Mouse (Mus musculus) right cerebral cortex, postnatal 10 days (tissue): ENCODE results near the gene Kcnk18.

Experiments
- DNase-seq, 2 experiments: peaks; one replicate each; pipeline ENCODE4 v3.0.0; 2021; ENCODE audit warnings: low spot score in 2 of 2

Kcnk18 gene

DNA sequence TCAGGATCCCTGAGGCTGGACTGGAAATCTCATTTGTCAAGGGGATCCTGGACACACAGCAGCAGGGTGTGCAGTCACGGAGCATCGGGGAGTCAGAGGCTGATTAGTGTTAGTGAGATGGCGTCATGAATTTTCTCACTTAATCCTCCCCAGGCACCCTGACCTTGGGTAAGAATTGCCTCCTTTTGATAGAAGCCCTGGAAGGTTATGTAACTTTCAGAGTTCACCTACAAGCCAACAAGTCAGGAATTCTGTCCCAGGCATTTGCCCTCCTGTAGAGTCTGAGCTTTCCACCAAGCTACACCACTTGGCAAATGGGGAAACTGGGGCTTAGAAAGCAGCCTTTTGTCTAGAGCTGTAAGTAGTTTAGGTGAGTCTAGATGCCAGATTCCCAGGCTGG is 2.1 kb downstream of the Kcnk18 start:
- DNase-seq = no peak

DNA sequence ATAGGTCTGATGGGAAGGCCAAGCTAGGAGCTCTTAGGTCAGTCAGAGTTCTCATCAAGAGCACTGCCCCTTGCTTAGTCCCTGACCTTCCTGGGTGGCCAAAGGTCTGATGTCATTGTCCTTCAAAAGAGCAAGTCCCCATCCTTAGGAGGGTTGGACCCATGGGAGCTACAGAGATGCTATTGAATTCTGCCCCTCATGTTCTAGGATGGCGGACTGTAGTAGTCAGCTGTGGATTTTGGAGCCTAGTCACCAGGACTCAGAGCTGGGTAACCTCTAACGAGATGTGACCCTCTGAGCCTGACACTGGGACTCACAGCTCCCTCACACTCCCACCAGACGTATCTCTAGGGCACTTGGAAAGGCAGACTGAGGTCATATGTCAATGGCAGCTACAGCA is 9.4 kb downstream of the Kcnk18 start:
- DNase-seq = no peak

DNA sequence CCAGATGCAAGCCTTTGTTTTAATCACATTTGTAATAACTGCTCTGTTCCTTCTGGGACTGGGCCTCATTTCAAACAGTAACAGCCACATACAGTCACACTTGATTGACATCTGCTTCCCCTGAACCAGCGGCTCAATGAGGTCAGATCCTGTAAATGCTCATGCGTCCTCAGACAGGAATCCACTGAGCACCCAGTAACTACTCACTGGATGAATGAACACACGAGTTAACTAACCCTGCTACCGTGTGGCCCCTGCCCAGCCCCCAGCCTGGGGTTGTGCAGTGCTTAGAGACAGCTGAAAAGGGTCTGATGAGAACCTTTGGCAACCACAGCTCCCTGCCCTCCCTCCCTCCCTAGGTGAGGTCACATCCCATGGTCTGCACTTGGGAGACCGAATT is 13.8 kb downstream of the Kcnk18 start:
- DNase-seq = no peak

DNA sequence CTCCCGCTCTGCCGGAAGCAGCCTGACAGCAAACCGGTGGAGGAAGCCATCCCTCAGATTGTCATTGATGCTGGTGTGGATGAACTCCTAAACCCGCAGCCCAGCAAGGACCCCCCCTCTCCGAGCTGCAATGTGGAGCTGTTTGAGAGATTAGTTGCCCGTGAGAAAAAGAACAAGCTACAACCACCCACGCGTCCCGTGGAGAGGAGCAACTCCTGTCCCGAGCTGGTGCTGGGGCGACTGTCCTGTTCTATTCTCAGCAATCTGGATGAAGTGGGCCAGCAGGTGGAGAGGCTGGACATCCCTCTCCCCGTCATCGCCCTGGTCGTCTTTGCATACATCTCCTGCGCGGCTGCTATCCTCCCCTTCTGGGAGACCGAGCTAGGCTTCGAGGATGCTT is 16.0 kb downstream of the Kcnk18 start:
- no peak for DNase-seq

DNA sequence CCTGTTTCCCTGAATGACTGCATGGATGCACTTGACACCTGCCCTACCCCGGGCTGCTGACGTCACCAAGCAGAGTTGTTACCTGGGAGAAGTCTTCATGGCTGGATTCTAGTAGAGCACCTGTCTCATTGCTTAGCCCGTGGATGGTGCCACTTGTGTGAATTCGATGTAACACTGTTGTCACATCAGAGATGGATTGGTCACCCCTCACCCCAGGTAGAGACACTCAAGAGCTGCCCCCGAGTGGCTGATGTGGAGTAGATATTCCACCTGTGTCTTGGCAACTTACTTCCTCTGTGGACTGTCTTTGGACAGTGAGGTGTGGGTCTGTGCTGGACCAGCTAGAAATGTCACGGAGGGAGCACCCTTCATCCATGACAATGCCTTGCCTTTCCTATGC is 17.0 kb downstream of the Kcnk18 start:
- DNase-seq = no peak

DNA sequence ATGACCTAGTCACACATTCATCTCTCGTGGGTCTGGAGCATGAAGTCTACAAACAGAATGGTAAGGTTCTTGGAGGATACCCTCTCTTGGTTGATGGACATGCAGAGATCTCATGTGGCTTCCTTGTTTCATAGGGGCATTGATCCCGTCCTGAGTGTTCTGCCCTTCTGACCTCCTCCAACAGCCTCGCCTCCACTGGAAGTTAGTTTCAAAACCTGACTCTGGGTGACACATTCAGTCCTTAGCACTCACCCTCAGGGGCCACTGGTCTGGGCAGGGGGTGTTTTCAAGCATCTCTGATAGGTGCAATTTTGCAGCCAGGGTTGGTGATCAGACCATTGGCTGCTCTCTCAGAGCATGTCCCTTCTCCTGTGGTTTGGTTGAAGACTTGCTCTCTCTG is 19.6 kb downstream of the Kcnk18 start:
- no peak for DNase-seq

DNA sequence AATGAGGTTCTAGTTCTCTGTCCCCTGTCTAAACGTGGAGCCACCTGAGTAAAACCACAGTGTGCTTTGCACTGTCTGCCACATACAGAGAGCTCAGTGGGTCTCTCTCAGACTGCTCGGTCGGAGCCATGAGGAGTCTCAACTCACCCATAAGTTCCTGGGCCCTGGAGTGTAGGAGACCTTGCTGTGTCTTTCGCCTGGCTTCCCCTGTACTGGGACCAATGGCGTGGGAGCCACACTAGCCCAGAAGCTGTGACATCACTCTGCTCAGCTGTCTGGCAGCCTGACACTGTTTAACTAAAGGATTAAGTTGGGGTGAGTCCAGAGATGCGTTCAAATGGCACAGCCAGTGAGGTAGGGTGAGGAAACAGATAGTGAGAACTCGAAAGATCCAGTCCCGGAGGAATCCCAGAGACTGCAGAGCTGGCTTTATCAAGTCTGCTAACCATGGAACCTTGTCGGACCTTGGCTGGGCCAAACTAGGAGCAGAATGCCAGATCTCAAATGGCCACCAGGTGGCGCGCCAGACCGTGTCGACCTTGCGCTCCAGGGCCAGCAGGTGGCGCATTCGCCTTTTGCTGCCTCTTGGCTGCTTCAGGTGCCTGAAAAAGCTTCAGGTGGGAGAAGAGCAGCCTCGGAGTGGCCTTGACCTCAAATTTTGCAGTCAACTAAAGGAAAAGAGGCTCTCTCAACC is 20.3 kb downstream of the Kcnk18 start:
- DNase-seq = peak; percentile 79 to 87

DNA sequence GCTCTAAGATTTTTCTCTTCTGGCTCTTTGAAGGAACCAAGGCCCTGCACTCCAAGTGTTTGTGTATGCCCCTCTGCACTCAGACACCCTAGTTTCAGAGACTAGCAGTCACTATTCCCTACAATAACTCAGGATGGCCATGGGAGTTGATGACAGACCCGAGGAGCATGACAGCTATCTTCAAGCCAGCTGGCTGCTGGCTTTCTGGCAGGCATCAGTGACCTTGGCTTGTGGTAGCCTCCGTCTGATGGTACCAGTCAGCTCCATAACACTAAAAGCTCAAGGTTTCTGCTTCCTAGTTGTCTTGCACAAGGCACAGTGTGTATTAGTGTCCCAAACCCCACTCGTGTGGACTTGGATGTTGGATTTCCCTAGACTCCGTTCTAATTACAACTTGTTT is 23.0 kb downstream of the Kcnk18 start:
- DNase-seq = no peak

DNA sequence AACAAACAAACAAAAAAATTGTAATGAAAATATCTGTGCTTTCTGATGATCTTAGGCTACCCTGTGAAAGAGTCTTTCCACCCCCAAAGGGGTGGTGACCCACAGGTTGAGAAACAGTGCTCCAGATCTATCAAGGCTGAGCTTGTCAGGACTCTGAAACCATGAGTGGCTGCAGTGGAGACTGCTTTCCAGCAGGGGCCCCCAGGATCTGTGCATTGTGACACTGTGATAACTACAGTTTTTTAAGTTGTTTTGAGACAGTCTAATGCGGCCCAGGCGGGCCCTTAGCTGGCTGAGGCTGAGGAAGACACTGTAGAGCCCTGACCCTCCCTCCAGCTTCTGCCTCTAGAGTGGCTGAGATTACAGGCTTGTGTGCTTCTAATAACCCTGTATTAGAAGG is 24.0 kb downstream of the Kcnk18 start:
- DNase-seq = no peak

DNA sequence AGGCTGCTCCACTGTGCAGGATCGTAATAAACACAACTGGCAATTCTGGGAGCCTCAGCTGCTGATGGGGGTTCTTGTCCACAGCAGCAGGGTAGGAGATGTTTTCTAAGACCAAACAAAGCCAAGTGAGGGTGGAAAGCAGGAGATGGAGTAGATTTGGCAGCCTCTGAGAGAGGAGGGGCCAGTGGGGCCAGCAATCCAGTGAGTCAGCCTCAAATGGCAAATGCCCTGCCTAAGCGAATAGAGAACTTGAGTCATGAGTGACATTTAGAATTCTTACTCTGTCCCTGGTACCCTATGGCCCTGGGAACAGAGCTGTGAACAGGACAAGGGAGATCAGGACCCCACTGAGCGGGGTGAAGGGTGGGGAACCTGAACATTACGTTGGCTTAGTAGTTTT is 29.1 kb downstream of the Kcnk18 start:
- no peak for DNase-seq

DNA sequence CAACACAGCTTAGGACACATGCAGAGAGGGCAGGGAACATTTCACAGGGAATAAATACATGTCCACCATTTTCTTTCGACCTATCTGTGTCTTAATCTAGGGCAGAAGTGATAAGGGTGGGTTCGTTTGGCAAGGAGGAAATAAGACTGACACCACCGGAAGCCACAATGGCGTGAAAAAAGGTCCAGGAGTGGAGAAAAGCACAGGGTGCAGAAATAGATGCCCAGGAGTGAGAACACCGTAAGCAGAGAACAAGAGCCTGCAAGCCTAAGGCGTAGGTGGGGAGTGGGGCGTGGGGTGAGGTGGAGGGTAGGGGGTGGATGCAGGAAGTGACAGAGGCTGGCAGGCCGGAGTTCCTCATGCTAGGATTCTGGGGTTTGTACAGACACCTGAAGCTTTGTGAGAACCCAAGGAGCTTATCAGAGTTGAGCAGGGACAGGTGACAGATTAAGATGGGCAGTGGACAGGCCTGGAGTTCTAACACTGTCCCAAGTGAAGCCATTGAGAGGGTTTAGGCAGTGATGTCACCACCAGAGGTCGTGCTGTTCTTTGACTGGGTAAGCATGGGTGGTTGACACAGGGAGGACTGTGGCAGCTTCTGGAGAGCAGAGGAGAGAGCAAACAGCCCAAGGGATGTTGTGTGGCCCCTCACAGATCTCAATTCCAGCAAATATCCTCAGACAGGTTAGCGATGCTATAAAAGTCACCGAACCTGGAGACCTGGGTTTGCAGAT is 29.7 kb downstream of the Kcnk18 start:
- DNase-seq = no peak

DNA sequence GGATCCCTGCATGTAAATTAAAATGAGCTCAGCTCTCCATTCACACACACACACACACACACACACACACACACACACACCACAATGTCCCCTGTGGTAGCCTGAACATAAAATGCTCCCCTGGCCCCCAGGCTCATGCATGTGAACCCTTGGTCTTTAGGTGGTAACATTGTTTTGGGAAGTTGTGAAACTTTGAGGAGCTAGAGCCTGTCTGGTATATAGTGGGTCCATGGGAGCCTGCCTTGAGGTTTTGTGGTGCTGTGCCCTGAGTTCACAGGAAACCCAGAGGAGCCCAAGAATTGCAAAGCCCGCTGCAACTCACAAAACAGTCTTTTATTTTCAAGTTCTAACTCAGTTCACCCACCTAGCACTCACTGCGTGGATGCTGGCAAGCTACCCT is 33.6 kb downstream of the Kcnk18 start:
- DNase-seq = no peak

DNA sequence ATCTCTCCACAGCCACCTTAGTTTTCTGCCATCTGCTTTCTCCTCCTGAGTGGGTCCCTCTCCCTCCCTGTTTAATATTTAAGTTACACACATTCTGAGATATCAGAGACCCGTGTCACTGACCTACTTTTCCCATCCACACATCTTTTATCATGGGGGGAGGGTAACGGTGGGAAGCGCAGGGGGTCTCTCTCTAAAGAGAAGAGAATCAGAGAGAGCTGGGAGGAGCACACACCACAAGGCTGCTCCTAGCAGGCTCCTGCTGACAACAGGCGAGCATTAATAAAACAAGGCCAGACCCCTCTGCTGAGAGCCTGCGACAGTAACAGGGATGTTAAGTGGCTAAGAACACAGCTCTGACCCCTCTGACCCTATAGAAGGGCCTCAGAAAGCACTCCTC is 40.6 kb downstream of the Kcnk18 start:
- no peak for DNase-seq

DNA sequence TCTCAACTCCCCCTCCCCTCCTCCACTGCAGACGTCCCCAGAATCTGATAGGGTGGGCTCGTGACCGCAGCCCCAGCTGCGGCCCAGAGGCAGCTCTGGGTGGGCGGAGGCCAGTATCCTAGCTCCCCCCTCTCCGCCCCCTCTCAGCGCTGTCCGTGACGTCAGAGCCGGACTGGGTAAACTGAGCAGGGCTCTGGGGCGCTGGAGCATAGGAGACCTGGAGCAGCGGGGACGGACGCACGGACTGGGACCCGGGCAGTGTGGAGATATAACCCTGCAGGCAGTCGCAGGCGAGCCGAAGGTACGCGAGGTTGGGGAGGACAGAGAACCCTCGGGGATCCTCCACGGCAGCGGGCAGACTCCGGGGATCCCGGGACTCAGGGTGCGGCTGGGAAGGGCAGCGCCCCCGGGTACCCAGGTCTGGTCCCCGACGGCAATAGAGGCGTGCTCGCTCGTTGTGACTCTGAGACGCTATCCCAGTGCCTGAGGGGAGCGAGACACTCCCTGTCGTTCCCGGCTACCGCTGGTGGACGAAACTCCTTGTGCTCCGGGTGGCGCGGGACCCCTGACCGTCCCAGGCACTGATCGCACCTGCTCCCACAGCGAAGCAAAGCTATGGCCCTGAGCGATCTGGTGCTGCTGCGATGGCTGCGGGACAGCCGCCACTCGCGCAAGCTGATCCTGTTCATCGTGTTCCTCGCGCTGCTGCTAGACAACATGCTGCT is 41.9 kb downstream of the Kcnk18 start, which contains the start of gene Slc18a2:
Gene Slc18a2, plus strand, starts transcription at position 179 of the 725 bp plus-strand sequence.
- no peak for DNase-seq

DNA sequence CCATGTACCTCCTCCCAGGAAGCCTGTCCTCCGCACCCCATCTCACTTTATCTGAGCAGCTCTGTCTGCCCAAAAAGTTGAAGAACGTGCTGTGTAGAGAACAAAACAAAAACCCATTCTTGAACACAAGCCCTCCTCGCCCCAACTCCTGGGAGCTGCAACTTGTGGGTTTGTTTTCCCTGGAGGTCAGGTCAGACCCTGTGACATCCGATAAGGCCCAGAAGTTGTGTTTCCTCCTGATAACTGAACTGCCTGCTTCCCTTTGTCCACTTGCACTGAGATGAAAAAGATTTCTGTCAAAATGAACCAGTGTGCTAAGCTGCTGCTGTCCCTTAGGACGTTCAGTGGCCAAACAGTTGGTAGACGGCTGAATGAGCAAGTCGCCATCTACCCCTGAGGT is 42.6 kb downstream of the Kcnk18 start:
- no peak for DNase-seq

DNA sequence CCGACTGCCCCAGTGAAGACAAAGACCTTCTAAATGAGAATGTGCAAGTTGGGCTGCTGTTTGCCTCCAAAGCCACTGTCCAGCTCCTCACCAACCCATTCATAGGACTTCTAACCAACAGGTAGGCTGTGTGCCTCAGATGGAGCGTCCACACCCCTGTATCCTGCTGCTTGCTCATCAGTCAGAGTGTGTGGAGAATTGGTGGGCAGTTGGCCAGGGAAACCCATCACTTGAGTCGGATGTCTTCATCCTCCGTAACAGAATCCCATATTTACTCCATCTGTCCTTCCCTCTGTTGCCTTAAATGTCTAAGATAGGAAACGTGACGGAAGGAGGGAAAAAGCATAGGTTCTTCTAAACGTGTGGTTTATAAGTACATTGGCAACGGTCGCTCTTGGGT is 44.2 kb downstream of the Kcnk18 start:
- DNase-seq = peak; percentile 64 to 74

DNA sequence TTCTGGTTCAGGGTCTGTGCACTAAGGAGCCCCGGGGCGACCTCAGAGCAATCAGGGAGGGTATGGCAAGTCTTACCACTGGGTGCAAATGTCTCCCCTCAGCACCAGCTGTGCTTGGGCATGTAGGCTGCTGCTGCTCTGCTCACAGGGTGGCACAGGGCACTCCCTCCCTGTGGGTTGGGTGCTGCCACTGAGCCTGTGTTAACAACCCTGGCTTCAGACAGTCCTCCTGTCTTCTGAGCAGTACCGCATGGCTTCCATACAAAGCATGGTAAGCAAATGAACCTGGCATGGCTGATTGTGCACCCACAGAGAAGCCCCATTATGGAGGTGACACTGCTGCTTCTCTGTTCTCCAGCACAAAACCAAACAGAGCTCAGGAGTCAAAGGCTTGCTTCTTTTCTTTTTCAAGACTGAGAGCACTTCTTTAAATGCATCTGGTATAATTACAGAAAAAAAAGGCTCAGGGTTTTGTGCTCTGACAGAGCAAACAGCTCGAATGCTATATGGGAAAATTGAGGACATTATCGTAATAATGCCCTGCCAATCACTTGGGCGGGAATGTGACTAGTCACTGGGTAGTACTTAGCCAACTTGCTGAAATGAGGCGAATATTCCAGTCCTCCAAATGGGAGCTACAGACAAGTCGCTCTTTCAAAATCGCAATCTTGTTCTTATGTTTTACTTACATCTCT is 46.0 kb downstream of the Kcnk18 start:
- DNase-seq = no peak

DNA sequence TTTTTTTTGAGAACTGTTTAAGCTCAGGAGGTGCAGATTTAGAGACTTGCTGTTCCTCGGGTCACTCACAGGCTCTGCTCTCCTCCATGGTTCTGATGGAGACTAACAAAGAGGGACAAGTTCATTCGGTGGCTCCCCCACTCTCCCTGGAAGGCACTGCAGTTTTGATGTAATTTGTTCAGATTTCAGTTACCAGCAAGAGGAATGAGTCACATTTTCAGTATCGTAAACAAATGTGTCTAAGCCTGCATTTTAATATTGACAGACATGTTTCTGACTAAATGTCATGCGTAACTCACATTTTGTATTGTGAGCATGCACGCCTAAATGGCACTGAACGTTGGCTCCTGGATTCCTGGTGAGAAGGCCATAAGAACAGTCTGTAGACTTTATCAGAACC is 46.9 kb downstream of the Kcnk18 start:
- no peak for DNase-seq

DNA sequence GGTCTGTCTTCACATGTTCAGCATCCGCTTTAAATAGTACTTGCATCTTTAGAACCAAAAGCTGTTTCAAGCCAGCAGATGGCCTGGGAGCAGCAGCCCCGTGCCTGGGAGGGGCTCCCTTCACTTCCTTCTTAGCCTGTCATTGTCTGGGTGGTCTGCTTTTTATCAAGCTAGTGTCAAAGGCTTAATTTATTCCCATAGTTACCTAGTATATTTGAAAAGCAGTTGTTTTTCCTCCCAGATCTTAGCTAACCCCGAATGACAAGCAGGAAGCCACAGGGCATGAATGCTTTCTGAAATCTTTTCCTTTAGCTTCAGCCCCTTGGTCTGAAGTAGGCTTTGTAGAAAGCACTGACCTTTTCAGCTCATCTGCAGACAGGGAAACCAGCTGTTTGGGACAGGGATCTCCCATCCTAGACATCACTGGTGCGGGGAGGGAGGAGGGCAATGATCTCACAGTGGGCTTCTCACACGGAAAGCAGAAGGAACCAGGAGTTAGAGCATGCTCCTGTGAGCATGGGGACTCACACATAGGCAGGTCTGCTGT is 48.5 kb downstream of the Kcnk18 start:
- peak in 1 of 2 experiments; percentile 51 for DNase-seq

DNA sequence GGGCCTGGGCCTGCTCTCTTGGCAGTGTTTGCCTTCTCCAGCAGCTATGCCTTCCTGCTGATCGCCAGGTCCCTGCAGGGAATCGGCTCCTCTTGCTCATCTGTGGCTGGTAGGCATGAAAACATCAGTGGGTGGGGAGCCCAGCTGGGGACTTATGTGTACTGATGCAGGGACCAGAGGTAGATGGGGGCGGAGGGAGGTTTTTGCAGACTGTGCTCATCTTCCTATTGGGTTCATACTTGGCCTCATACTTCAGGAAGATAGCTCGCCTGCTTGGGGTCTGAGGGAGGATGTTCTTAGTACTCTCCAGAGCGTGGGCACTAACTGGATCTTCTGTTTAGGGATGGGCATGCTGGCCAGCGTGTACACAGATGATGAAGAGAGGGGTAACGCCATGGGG is 54.2 kb downstream of the Kcnk18 start:
- no peak for DNase-seq

DNA sequence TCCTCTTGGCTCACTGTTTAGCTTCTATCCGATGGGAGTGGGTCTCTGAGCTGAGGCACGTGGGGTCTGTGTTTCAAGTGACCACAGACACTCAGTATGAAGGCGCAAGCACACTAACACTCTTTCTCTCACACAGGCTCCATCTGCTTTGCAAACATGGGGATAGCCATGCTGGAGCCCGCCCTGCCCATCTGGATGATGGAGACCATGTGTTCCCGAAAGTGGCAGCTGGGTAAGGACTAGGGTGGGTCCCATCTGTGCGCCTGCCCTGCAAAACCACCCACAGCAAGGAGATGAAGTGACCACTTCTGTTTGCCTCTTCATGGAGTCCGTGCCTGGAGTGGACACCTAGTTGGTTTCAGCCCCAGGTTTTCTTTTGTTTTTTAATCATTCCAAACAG is 57.3 kb downstream of the Kcnk18 start:
- no peak for DNase-seq

DNA sequence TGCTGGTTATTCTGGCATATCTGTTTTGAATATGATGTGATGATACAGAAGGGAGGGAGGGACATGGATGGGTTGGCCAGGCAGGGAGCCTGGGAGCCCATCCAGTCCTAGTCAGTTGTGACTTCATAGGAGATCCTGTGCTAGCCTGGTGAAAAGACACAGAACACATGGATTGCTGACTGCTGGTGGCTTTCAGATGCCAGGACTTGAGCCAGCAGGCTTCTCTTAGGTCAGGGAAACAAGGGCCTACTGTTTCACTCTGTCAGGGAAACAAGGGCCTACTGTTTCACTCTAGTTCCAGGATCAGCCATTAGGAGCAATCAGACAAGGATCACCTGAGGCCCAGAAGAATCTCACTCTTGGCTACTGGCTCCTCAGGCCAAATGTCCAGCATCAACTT is 61.8 kb downstream of the Kcnk18 start:
- no peak for DNase-seq
